Mouse (Mus musculus): ENCODE measurements around the gene Habp2. TPM values are rescaled to one million over a fixed set of nuclear protein-coding genes. Genes with fewer than 3 reads are reported as not detected.

Habp2 gene
- total RNA-seq, 2 experiments from 2014 or later = not detected

- no peak for DNase-seq
These were observed 77.6 kb downstream of the Habp2 start for GRCm38 (mm10) chr19:56364563-56364962.

GRCm38 (mm10) chr19:56366168-56366567 is 79.2 kb downstream of the Habp2 start:
- DNase-seq = no peak

- DNase-seq = no peak
These were observed 79.7 kb downstream of the Habp2 start for GRCm38 (mm10) chr19:56366625-56367024.

GRCm38 (mm10) chr19:56367778-56368177 is 80.8 kb downstream of the Habp2 start:
- no peak for DNase-seq

- no peak for DNase-seq
These were observed 82.0 kb downstream of the Habp2 start for GRCm38 (mm10) chr19:56368912-56369311.

Other genes starting within 250 kb of the Habp2 start
- 100 to 1,000 TPM; 261 to 291 TPM for gene Nrap, start 102.9 kb downstream of the Habp2 start, total RNA-seq (2021)
- 10 to 100 TPM; 26.1 to 26.4 TPM for gene Casp7, start 110.0 kb downstream of the Habp2 start, total RNA-seq (2021)
- gene Plekhs1, start 174.5 kb downstream of the Habp2 start, total RNA-seq (2021) = under 1 TPM; 0.62 to 0.65 TPM